Mouse (Mus musculus) B cell, adult 67 days (primary cell): Measurements from ENCODE around the gene Sc5d. TPM values are rescaled to one million over a fixed set of nuclear protein-coding genes. Genes with fewer than 3 reads are reported as not detected.

Experiments used
- total RNA-seq, 2 experiments: library from RNA; stranded (reverse); gene quantifications; 4 replicates each; pipeline ENCODE4 v1.2.4; 2023

Sc5d gene
- total RNA-seq, result 10 to 100 TPM; 23.8 to 28.7 TPM

DNA sequence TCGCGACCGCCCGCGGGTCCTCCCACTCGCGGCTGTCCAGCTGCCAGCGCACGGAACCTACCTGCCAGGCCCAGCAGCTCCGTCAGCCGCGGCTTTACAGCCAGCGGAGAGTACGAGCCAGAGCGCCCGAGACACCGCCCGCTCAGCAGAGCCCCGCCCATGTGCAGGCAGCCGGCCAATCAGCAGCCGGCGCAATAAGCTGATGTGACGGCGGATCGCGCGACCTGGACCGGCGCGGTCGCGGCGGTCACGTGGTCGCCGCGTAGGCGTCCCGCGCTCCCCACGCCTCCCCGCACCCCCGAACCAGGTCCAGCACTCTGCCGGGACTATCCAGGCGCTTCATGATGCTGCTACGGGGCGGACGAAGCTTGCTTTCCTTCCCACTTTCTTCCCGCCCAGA, at the start of gene Sc5d:
Gene Sc5d (minus strand): TSS at position 112 of the 400 bp plus-strand sequence.

Other genes starting within 250 kb of the Sc5d start
- gene Sorl1, start 140.0 kb downstream of the Sc5d start, total RNA-seq, result 100 to 1,000 TPM; 276 to 281 TPM
- gene Tecta, start 135.7 kb upstream of the Sc5d start, total RNA-seq, result not detected
- 10 to 100 TPM; 36.2 to 39.7 TPM for gene Tbcel, start 243.6 kb upstream of the Sc5d start, total RNA-seq